Mouse (Mus musculus): ENCODE results near the gene Npcd.

The Npcd gene

GRCm38 (mm10) chr15:79802304-79802703 lies 31.7 kb downstream of the Npcd start:
- peak; percentile 81 to 82 for DNase-seq

DNA sequence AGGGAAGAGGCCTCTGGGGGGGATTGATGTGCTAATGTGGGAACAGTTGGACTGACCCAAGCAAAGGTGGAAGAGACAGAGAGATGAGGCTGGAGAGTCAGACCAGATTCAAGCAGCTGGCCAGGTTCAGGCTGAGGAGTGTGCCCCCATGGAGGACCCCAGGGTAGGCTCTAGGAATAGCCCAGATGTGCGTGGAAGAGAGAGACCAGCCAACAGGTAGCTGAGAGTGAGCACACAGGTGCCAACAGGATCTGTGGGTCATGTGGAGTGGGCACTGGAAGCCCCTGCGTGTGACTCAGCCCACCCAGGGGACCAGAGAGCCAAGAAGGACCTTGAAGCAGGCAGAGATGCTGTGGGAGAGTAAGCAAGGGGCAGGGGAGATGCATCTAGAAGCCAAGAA lies 32.4 kb downstream of the Npcd start:
- peak in 1 of 2 experiments; percentile 22 for DNase-seq

DNA sequence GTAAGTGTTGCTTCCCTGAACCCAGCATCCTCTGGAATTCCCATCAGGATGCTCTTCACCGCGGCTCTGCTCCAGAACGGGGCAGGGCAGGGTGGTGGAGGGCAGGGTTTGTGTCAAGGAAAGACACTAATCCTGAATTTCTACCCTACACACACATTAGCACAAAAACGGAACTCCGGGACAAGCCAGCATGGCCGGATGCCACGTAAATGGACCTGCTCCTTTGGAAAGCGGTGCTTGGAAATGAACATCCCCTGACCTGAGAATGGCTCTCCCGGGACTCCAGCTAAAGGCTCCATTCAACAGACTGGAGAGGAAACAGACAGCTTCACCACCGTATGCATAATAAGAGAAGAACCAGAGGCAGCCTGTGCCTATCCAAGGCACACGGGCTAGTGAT lies 33.3 kb downstream of the Npcd start:
- DNase-seq: peak; percentile 59 to 63

DNA sequence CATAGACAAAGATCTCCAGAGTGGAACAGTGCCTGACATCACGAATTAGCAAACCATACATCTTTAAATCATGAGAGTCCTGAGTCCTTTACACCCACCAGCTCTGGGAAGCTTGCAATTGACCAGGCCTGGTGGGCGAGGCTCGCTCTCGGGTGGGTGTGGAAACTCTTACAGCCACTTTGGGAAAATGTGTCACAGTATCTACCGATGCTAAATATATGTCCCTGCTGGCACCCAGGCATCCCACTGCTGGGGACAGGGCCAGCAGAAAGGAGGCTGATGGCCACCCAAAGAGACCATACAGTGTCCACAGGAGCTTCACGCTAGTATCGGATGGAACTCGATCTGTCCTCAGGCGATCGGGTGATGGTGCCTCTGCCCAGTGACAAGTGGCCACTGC lies 35.4 kb downstream of the Npcd start:
- no peak for DNase-seq

DNA sequence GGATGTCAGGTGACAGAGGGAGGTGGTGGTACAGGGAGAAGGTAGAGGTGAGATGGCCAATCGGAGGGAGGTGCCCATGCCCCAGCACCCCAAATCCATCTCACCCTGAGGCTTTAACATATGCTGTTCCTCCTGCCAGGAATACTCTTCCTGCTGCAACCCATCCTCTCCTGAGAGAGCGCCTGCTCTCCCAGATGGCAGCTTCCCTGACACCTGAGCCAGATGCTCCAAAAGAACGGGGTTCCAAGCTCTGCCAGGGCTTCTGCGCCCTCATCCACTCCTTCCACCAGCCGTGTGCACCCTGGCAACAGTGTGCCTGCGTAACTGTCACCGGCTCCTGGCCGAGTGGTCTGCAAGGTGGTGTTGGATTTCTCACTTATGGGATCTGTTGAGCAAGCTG lies 36.4 kb downstream of the Npcd start:
- peak in 1 of 2 experiments; percentile 51 for DNase-seq

DNA sequence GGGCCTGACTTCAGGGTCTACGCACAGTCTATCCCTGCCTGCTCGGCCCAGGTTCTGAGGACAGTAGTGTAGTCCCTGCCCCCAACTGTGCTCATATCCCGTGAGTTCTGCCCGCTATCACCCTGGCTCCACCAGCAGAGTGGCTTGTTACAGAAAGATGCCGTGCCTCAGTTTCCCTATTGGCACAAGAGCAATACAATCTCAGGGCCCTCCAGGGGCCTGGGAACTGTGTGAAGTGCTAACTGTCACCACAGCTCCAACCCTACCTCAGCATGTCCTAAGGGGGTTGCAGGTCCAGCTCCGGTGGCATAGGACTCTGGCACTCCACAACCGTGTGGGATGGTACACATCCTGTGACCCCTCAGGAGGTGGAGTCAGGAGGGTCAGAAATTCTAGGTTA lies 36.9 kb downstream of the Npcd start:
- peak in 1 of 2 experiments; percentile 24 for DNase-seq

- DNase-seq: peak in 1 of 2 experiments; percentile 30
Measured at GRCm38 (mm10) chr15:79796256-79796655, 37.8 kb downstream of the Npcd start.

DNA sequence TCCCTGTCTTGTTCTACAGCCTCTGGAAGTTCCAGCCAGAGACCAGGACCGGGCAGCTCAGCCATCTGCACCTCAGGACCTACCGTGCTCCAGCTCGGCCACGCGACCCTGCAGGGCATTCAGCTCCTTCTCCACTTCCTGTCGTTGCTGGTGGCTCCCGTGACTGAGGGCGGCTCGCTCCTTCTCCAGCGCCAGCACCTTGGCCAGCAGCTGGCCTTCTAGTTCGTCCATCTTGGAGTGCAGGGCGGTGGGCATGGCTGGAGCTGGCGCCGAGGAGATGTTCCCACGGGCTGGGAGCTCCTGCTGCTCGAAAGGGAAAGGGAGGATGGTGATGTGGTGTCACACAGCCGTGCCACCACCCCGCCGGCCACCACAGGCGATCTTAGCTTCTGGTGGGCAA lies 39.9 kb downstream of the Npcd start:
- peak in 1 of 2 experiments; percentile 3 for DNase-seq

DNA sequence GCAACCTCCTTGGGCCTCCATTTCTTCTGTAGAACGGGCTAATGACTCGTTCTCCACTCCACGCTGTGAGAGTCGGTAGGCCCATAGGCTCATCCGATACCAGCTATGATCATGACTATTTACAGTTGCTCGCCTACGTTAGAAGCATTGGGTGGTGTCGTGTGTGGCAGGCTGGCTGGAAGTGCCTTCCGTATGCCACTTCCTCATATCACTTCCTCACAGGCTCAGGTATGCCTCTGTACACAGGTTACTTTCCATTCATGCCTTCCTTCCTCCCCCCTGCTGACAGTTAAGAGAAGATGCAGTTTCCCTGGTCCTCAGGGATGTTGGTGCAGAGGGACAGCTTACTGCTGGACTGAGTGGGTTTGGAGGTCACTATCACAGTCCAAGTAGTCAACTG lies 41.0 kb downstream of the Npcd start:
- no peak for DNase-seq

GRCm38 (mm10) chr15:79792455-79792854 lies 41.6 kb downstream of the Npcd start:
- DNase-seq: peak; percentile 53 to 56

- DNase-seq: peak in 1 of 2 experiments; percentile 28
Measured at GRCm38 (mm10) chr15:79791502-79791901, 42.5 kb downstream of the Npcd start.

- peak; percentile 73 to 75 for DNase-seq
Measured at GRCm38 (mm10) chr15:79790905-79791304, 43.1 kb downstream of the Npcd start.

DNA sequence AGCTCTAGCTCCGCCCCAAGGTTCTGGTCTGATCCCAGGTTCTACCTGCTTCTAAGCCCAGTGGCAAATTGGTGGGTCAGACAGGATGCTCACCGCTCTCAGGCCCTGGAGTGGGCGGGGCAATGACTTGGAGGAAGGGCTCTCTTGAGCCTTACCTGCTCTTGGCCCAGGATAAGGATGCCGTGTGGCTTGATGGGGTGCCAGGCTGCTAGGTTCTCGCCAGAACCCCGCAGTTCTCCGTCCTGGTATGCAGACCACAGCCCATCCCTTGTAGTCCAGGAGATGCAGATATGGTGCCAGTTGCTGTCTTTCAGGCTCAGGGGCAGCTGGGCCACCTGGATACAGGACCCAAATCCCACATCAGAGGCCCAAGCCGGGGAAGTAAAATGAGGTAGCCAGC lies 43.9 kb downstream of the Npcd start:
- peak in 1 of 2 experiments; percentile 51 for DNase-seq

GRCm38 (mm10) chr15:79787815-79788214 lies 46.2 kb downstream of the Npcd start:
- no peak for DNase-seq

- DNase-seq: peak in 1 of 2 experiments; percentile 21
Measured at GRCm38 (mm10) chr15:79785056-79785455, 49.0 kb downstream of the Npcd start.

GRCm38 (mm10) chr15:79777749-79778148 lies 56.3 kb downstream of the Npcd start, which contains the start of gene Dnal4:
TSS of gene Dnal4 (minus strand) at chr15:79777849.
- no peak for DNase-seq

- DNase-seq: no peak
Measured at GRCm38 (mm10) chr15:79775662-79776061, 58.4 kb downstream of the Npcd start.

GRCm38 (mm10) chr15:79774117-79775027 lies 59.7 kb downstream of the Npcd start:
- DNase-seq: peak; percentile 95 to 99

DNA sequence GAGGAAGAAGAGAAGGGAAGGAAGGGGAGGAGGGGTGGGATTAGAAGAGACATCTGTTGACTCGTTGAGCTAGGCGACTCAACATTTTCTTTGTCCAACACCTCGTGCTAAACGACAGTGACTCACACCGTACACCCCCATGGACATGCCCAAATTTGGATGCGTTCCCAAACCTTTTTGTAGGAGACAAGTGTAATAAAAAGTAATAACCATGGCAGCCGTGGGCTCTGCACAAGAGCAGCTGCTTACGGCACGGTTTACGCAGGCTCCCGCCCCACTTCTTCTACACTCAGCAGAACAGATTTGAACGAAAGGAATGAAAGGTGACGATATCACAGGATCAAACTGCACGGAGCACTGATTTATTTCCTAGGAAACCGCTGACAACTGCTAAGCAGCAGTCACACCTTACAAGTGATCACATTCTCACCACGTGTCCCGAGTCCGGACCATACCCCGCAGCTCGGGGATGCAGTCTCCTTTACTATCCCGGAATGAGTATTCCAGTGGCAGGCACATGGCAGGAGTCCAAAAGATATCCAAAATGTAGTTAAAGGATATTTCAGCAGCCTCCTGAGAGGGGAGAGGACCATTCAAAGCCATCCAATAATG lies 63.3 kb downstream of the Npcd start:
- no peak for DNase-seq

GRCm38 (mm10) chr15:79768302-79768701 lies 65.7 kb downstream of the Npcd start:
- no peak for DNase-seq

DNA sequence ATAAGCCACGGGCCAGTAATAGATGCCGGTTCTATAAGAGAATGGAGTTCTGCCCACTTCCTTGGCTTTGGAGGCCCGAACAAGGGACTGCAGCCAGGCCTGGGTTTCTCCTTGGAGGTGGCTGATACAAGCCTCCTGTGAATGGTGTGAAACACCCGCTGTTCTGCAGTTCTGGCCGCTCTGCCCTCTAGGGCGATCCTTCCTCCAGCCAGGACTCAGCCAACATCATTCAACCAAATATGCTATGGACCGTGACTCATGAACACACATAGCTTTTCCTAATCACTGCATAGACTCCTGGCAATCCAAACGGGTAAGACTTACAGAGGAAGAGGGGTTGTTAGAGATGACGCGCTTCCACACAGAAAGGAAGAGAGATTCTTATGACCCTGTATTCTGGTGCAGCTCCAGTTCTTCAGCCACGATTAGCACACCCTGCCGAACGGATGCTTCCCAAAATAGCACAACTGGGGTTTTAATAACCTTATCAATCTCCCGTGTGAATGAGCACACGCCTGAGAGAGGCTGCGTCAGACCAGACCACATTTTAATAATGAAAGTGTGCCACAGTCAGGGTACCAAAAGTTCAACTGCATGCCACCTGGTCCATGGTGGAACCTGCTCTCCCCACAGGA lies 66.6 kb downstream of the Npcd start:
- DNase-seq: peak in 1 of 2 experiments; percentile 48

DNA sequence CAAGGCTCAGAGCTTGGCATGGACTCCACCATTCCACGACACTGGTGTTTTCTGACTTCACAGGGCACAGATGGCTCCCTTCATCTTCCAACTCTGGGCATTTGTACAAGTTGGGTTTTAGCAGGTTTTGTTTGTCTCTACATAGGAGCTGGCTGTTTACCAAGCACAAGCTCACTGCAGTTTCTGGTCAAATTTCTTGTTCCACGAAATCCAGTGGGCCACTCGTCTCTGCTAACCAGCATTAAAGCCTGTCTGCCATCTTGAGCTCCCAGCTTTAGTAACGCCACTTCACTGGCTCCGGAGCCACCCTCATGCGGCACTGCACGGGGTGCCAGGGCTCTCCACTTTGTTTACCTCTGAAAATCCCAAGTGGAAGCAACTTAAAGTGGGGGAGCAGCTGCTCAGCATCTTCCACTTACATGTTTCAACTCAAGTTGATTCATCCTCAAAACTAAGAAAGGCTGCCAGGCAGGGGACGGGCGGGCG lies 67.4 kb downstream of the Npcd start:
- peak; percentile 61 to 66 for DNase-seq

- DNase-seq: peak in 1 of 2 experiments; percentile 46
Measured at GRCm38 (mm10) chr15:79766168-79766567, 67.9 kb downstream of the Npcd start.

Measured in cerebellum, adult 18-20 months (tissue).